Mouse (Mus musculus) liver, embryonic 14.5 days (tissue): ENCODE results near the gene Mbd4.

ENCODE experiments used
- CTCF ChIP-seq: IDR thresholded peaks from 2 replicates; pipeline ENCODE4 v1.5.1; 2016; ENCODE audit warnings: antibody characterized with exemption, low read depth, control low read depth
- EP300 ChIP-seq: IDR thresholded peaks from 2 replicates; pipeline ENCODE4 v1.6.1; 2016; ENCODE audit warnings: antibody characterized with exemption, low read depth

DNA sequence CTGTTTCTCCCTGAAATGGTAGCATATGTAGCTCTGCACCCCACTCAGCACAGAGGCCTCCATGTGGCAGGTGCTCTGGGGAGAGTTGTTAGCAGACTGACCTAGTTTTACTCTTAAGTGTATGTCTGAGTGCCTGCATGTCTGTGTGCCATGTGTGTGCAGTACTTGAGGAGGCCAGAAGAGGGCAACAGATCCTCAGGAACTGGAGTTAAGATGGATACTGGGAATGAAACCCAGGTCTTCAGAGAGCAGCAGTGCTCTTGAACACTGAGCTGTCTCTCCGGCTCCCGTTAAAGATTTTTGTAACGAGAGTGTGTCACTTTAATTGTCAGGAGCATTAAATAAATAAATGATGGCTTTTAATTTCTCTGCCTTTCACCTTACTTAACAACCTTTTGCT lies 35.1 kb upstream of the Mbd4 start:
- TF ChIP-seq CTCF (peak; percentile 63), EP300 (no peak)
